Mouse (Mus musculus) spleen, adult 2 months (tissue): ENCODE data around the gene Trip6. TPM values are rescaled to one million over a fixed set of nuclear protein-coding genes. Genes with fewer than 3 reads are reported as not detected.

ENCODE experiments used
- DNase-seq, 2 experiments: peaks; one replicate each; pipeline versions ENCODE4 v3.0.0 to v3.0.0-alpha.2; 2012 to 2021; ENCODE audit warnings: low spot score in 2 of 2, low read depth in 1 of 2
- H3K27ac ChIP-seq: fragments of 200-500 bp; 2 replicates; pipeline ENCODE4 v1.5.1; 2012; ENCODE audit warnings: low read length, inconsistent platforms; ENCODE audit not compliant: insufficient read depth
- H3K27me3 ChIP-seq: fragments of 200-500 bp; 2 replicates; pipeline ENCODE4 v1.6.1; 2012; ENCODE audit warnings: mild to moderate bottlenecking, moderate library complexity, low read length, inconsistent platforms; ENCODE audit not compliant: control insufficient read depth, insufficient read depth
- H3K36me3 ChIP-seq: fragments of 200-500 bp; 2 replicates; pipeline ENCODE4 v1.6.1; 2012; ENCODE audit warnings: mild to moderate bottlenecking, low read length, inconsistent platforms; ENCODE audit not compliant: control insufficient read depth, insufficient read depth
- H3K4me1 ChIP-seq: fragments of 200-500 bp; 2 replicates; pipeline ENCODE4 v1.6.1; 2011; ENCODE audit warnings: inconsistent platforms; ENCODE audit not compliant: control insufficient read depth, insufficient read depth, insufficient read length
- H3K4me3 ChIP-seq: fragments of 200-500 bp; 2 replicates; pipeline ENCODE4 v1.5.1; 2011; ENCODE audit warnings: mild to moderate bottlenecking, inconsistent platforms; ENCODE audit not compliant: insufficient read depth, insufficient read length; ENCODE audit errors: extremely low read depth
- CTCF ChIP-seq: fragments of 200-500 bp; IDR thresholded peaks from 2 replicates; pipeline ENCODE4 v1.5.1; 2011; ENCODE audit warnings: mild to moderate bottlenecking, inconsistent platforms; ENCODE audit not compliant: insufficient read depth, insufficient read length, insufficient replicate concordance; ENCODE audit errors: extremely low read depth
- POLR2A ChIP-seq: fragments of 200-500 bp; IDR thresholded peaks from 2 replicates; pipeline ENCODE4 v1.6.1; 2011; ENCODE audit warnings: low read depth, low read length, inconsistent platforms
- WGBS: fragments of 180-500 bp; shearing (Covaris S2); methylation state at CpG from one replicate; pipeline ENCODE4 v1.1.7; 2018; 5-methylcytosine and 5-hydroxymethylcytosine counted together
- polyA plus RNA-seq: library from polyadenylated mRNA; depleted of rRNA; stranded (reverse); fragments of >200 nt; gene quantifications from 2 replicates; pipeline ENCODE4 v1.2.3, GENCODE M21; 2012

The Trip6 gene
- polyA plus RNA-seq, 1 experiment: 19.8 TPM

GRCm38 (mm10) chr5:137330910-137331309 lies 16.7 kb upstream of the Trip6 start:
- no peak for DNase-seq
- H3K27me3 ChIP-seq: no peaks in the 10 kb centered on the region
- H3K27ac ChIP-seq: no peak overlapping the region
- WGBS: 75% methylated on average over 7 of the region's 7 CpGs
- H3K4me3 ChIP-seq: no peak overlapping the region
- H3K4me1 ChIP-seq: peaks cover 5% of the 10 kb centered on the region; the same call in 1 of the 2 replicates
- TF ChIP-seq POLR2A (no peak), CTCF (no peak)
- H3K36me3 ChIP-seq: peaks cover 10% of the 10 kb centered on the region

GRCm38 (mm10) chr5:137320996-137321395 lies 6.8 kb upstream of the Trip6 start:
- no peak overlapping the region for H3K27ac ChIP-seq
- no peaks in the 10 kb centered on the region for H3K27me3 ChIP-seq
- TF ChIP-seq POLR2A (no peak), CTCF (no peak)
- 81% methylated on average over 3 of the region's 3 CpGs for WGBS
- DNase-seq: no peak
- no peak overlapping the region for H3K4me3 ChIP-seq
- no peaks in the 10 kb centered on the region for H3K4me1 ChIP-seq
- H3K36me3 ChIP-seq: peaks cover 23% of the 10 kb centered on the region

- peaks cover 18% of the 10 kb centered on the region for H3K36me3 ChIP-seq
- H3K4me3 ChIP-seq: no peak overlapping the region
- no peaks in the 10 kb centered on the region for H3K27me3 ChIP-seq
- 93% methylated on average over 1 of the region's 1 CpGs for WGBS
- TF ChIP-seq CTCF (no peak), POLR2A (no peak)
- DNase-seq: no peak
- H3K4me1 ChIP-seq: no peaks in the 10 kb centered on the region
- no peak overlapping the region for H3K27ac ChIP-seq
Measured at GRCm38 (mm10) chr5:137318570-137318969, 4.4 kb upstream of the Trip6 start.

GRCm38 (mm10) chr5:137317361-137317760 lies 3.2 kb upstream of the Trip6 start:
- Histone ChIP-seq H3K4me3 (no peak overlapping the region), H3K27me3 (no peaks in the 10 kb centered on the region), H3K27ac (no peak overlapping the region), H3K36me3 (peaks cover 12% of the 10 kb centered on the region), H3K4me1 (no peaks in the 10 kb centered on the region)
- no peak for DNase-seq
- TF ChIP-seq CTCF (no peak), POLR2A (no peak)
- WGBS: 83% methylated on average over 8 of the region's 8 CpGs

GRCm38 (mm10) chr5:137315084-137315903 lies 1.1 kb upstream of the Trip6 start:
- no peaks in the 10 kb centered on the region for H3K27me3 ChIP-seq
- H3K36me3 ChIP-seq: peaks cover 9% of the 10 kb centered on the region
- WGBS: 60% methylated on average over 30 of the region's 30 CpGs
- no peak overlapping the region for H3K27ac ChIP-seq
- H3K4me1 ChIP-seq: no peaks in the 10 kb centered on the region
- DNase-seq: no peak
- TF ChIP-seq CTCF: peak; percentile 41; the same call in 1 of the 2 replicates
- no peak for TF ChIP-seq POLR2A
- H3K4me3 ChIP-seq: no peak overlapping the region

- Histone ChIP-seq H3K36me3 (peaks cover 6% of the 10 kb centered on the region), H3K4me1 (no peaks in the 10 kb centered on the region), H3K27me3 (no peaks in the 10 kb centered on the region), H3K4me3 (peak overlapping the region; percentile 42), H3K27ac (peak overlapping the region; percentile 37; the same call in 1 of the 2 replicates)
- no peak for TF ChIP-seq CTCF
- TF ChIP-seq POLR2A: no peak
- DNase-seq: no peak
- 14% methylated on average over 22 of the region's 22 CpGs for WGBS
Measured at GRCm38 (mm10) chr5:137313466-137314192, 575 bp downstream of the Trip6 start.

GRCm38 (mm10) chr5:137308356-137308755 lies 5.8 kb downstream of the Trip6 start:
- Histone ChIP-seq H3K27me3 (no peaks in the 10 kb centered on the region), H3K36me3 (peaks cover 2% of the 10 kb centered on the region), H3K27ac (no peak overlapping the region), H3K4me3 (no peak overlapping the region), H3K4me1 (peaks cover 11% of the 10 kb centered on the region; the same call in 1 of the 2 replicates)
- TF ChIP-seq POLR2A (no peak), CTCF (no peak)
- no peak for DNase-seq
- 97% methylated on average over 4 of the region's 4 CpGs for WGBS
